Mouse (Mus musculus): ENCODE measurements around the gene Kars.

- no peak for TF ChIP-seq CTCF (conservative IDR thresholded peaks at IDR 0.05 in 1 of 2, IDR thresholded peaks at IDR 0.05 in 1 of 2; ENCODE audit: low read depth in 2 of 2, low read length in 2 of 2)
- TF ChIP-seq EP300 (IDR thresholded peaks at IDR 0.05; ENCODE audit: low read length): no peak
- no peak for TF ChIP-seq ZMIZ1 (IDR thresholded peaks at IDR 0.05; ENCODE audit: low read depth, low read length)
- TF ChIP-seq USF1 (IDR thresholded peaks at IDR 0.05; ENCODE audit: low read depth, low read length): no peak
- no peak for TF ChIP-seq IRF4 (IDR thresholded peaks at IDR 0.05; ENCODE audit: low read depth, low read length)
- no peak for TF ChIP-seq POLR2A (IDR thresholded peaks at IDR 0.05; ENCODE audit: low read depth, low read length)
- no peak for TF ChIP-seq MEF2A (IDR thresholded peaks at IDR 0.05; ENCODE audit: borderline replicate concordance, low read depth, low read length)
- no peak for TF ChIP-seq POLR2AphosphoS2 (IDR thresholded peaks at IDR 0.05; ENCODE audit: low read depth, low read length)
- no peak for TF ChIP-seq RAD21 (IDR thresholded peaks at IDR 0.05; ENCODE audit: low read depth, low read length)
- no peak for TF ChIP-seq ZKSCAN1 (IDR thresholded peaks at IDR 0.05; ENCODE audit: borderline replicate concordance, low read depth, low read length)
- no peak for TF ChIP-seq UBTF (IDR thresholded peaks at IDR 0.05; ENCODE audit: low read depth, low read length)
- no peak for TF ChIP-seq MAX (IDR thresholded peaks at IDR 0.05; ENCODE audit: low read length)
- TF ChIP-seq MAZ (IDR thresholded peaks at IDR 0.05; ENCODE audit: low read depth, low read length): no peak
- no peak for TF ChIP-seq CHD1 (IDR thresholded peaks at IDR 0.05; ENCODE audit: low read depth, low read length)
Measured at GRCm38 (mm10) chr8:111975706-111976105, 35.4 kb downstream of the Kars start.
